Mouse (Mus musculus): ENCODE measurements around the gene Dok3. TPM values are rescaled to one million over a fixed set of nuclear protein-coding genes. Genes with fewer than 3 reads are reported as not detected.

Dok3 gene
- total and polyA plus RNA-seq, 3 experiments: 1.6 to 4.3 TPM; not detected in 1

DNA sequence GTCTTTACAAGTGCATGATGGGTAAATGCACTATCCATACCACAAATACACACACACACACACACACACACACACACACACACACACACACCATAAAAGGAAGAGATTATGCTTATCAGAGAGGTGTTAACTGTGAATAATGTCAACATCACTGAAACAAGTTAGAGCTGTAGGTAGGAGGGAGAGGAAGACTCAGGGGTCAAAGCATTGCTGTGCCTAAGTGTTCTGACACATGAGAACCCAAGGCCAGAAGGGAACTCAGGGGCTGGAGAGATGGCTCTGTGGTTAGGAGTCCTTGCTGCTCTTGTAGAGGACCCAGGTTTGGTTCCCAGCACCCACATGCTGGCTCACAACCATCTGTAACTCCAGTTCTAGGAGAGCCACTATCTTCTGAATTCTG, 49.2 kb downstream of the Dok3 start:
- H3K4me3 ChIP-seq (ENCODE audit: control insufficient read depth in 1 of 2, insufficient read depth in 1 of 2, low read depth in 2 of 2, low read length in 2 of 2): no peak overlapping the region
- H3K36me3 ChIP-seq (ENCODE audit: control insufficient read depth in 1 of 2, insufficient read depth in 2 of 2, low read length in 2 of 2): peaks cover 0 to 6% of the 10 kb centered on the region in 2 experiments; a peak in 2 of 4 replicates
- peaks cover 5 to 17% of the 10 kb centered on the region in 2 experiments; a peak in 3 of 4 replicates for H3K4me1 ChIP-seq (ENCODE audit: control insufficient read depth in 1 of 2, insufficient read depth in 2 of 2, low read length in 2 of 2)
- no peak overlapping the region for H3K9ac ChIP-seq (ENCODE audit: control insufficient read depth, low read depth, low read length, poor library complexity, severe bottlenecking)
- H3K9me3 ChIP-seq (replicated peaks; ENCODE audit: insufficient read depth, low read length): no peaks in the 10 kb centered on the region
- H3K27ac ChIP-seq (ENCODE audit: control insufficient read depth, low read depth, low read length): no peak overlapping the region
- no peaks in the 10 kb centered on the region for H3K79me2 ChIP-seq (ENCODE audit: control insufficient read depth, insufficient read depth, low read length, poor library complexity)
- DNase-seq (ENCODE audit: low read depth, low spot score): peak; percentile 53
- no peak for TF ChIP-seq SIN3A (IDR thresholded peaks at IDR 0.05; ENCODE audit: low read length)
- TF ChIP-seq GATA1 (IDR thresholded peaks at IDR 0.05; ENCODE audit: low read depth, low read length): 0 out of 2 replicates have a peak, but pooled peaks have one; percentile 13
- TF ChIP-seq TBP (IDR thresholded peaks at IDR 0.05; ENCODE audit: low read depth, low read length): peak; percentile 73
- peak in 1 of 2 experiments; percentile 33; a peak in 1 of 4 replicates for TF ChIP-seq EP300 (IDR thresholded peaks at IDR 0.05; ENCODE audit: low read depth in 1 of 2, low read length in 2 of 2)
- peak in 1 of 2 experiments; percentile 49; a peak in 2 of 4 replicates for TF ChIP-seq POLR2A (IDR thresholded peaks at IDR 0.05; ENCODE audit: control insufficient read depth in 1 of 2, insufficient read depth in 1 of 2, low read depth in 1 of 2, low read length in 2 of 2, poor library complexity in 1 of 2)
- 0 out of 2 replicates have a peak, but pooled peaks have one; percentile 5 for TF ChIP-seq ETS1 (IDR thresholded peaks at IDR 0.05; ENCODE audit: low read depth, low read length)
- H3K27me3 ChIP-seq (ENCODE audit: control insufficient read depth in 1 of 2, insufficient read depth in 2 of 2, low read length in 2 of 2): peaks cover 0 to 3% of the 10 kb centered on the region in 2 experiments; a peak in 3 of 4 replicates

DNA sequence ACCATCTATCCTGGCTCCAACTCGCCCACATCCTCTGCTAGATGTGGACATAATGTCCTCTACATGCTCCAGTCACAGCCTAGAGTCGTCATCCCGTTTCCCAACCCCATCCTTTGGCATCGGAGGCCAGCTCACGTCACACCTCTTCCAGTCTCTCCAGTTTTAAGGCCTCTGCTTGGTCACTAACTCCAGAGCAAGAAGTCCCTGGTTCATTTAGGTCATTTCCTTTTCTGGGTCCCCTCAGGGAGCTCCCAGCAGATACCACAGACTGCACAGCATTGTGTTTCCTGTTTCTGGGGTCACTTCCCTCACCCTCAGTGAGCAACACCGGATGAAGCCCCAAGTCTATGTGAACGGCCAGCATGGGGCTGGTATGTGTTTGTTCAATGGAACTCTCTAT, 50.1 kb downstream of the Dok3 start:
- Histone ChIP-seq H3K36me3 (ENCODE audit: control insufficient read depth in 1 of 2, insufficient read depth in 2 of 2, low read length in 2 of 2) (peaks cover 0 to 6% of the 10 kb centered on the region in 2 experiments; a peak in 2 of 4 replicates), H3K4me1 (ENCODE audit: control insufficient read depth in 1 of 2, insufficient read depth in 2 of 2, low read length in 2 of 2) (peaks cover 5 to 17% of the 10 kb centered on the region in 2 experiments; a peak in 3 of 4 replicates), H3K9ac (ENCODE audit: control insufficient read depth, low read depth, low read length, poor library complexity, severe bottlenecking) (0 out of 2 replicates have a peak overlapping the region, but pooled peaks have one; percentile 8), H3K4me3 (ENCODE audit: control insufficient read depth in 1 of 2, insufficient read depth in 1 of 2, low read depth in 2 of 2, low read length in 2 of 2) (no peak overlapping the region), H3K79me2 (ENCODE audit: control insufficient read depth, insufficient read depth, low read length, poor library complexity) (no peaks in the 10 kb centered on the region), H3K27ac (ENCODE audit: control insufficient read depth, low read depth, low read length) (peak overlapping the region; percentile 9; the same call in 1 of the 2 replicates), H3K27me3 (ENCODE audit: control insufficient read depth in 1 of 2, insufficient read depth in 2 of 2, low read length in 2 of 2) (no peaks in the 10 kb centered on the region; a peak in 1 of 4 replicates), H3K9me3 (replicated peaks; ENCODE audit: insufficient read depth, low read length) (no peaks in the 10 kb centered on the region)
- TF ChIP-seq MAZ (IDR thresholded peaks at IDR 0.05; ENCODE audit: low read depth, low read length): no peak
- no peak for TF ChIP-seq RAD21 (IDR thresholded peaks at IDR 0.05; ENCODE audit: low read depth, low read length)
- TF ChIP-seq MXI1 (IDR thresholded peaks at IDR 0.05; ENCODE audit: low read depth, low read length): no peak
- TF ChIP-seq EP300 (IDR thresholded peaks at IDR 0.05; ENCODE audit: low read depth in 1 of 2, low read length in 2 of 2): no peak
- no peak for TF ChIP-seq BHLHE40 (IDR thresholded peaks at IDR 0.05; ENCODE audit: borderline replicate concordance, low read depth, low read length)
- TF ChIP-seq JUND (IDR thresholded peaks at IDR 0.05; ENCODE audit: low read depth, low read length): no peak
- DNase-seq (ENCODE audit: low read depth, low spot score): peak; percentile 46

DNA sequence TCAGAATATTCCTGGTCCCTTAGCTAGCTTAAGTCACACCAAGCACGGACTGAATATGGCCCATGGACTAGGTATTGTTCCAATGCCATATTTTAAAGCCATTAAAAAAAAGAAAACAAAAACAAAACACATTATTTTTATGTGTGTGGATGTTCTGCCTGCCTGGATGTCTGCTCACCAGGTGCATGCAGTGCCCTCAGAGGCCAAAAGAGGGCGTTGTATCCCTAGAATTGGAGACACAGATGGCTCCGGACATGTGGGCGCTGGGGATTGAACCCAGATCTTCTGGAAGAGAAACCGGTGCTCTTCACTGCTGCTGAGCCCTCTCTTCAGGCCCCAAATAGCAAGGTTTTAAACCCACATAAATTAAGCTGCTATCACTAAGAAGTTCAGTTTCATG, 51.1 kb downstream of the Dok3 start:
- H3K27ac ChIP-seq (ENCODE audit: control insufficient read depth, low read depth, low read length): no peak overlapping the region
- peaks cover 0 to 6% of the 10 kb centered on the region in 2 experiments; a peak in 2 of 4 replicates for H3K36me3 ChIP-seq (ENCODE audit: control insufficient read depth in 1 of 2, insufficient read depth in 2 of 2, low read length in 2 of 2)
- H3K9me3 ChIP-seq (replicated peaks; ENCODE audit: insufficient read depth, low read length): no peaks in the 10 kb centered on the region
- no peak overlapping the region for H3K9ac ChIP-seq (ENCODE audit: control insufficient read depth, low read depth, low read length, poor library complexity, severe bottlenecking)
- DNase-seq (ENCODE audit: low read depth, low spot score): peak; percentile 77
- TF ChIP-seq NELFE (IDR thresholded peaks at IDR 0.05; ENCODE audit: low read depth, low read length): no peak
- no peak for TF ChIP-seq E2F4 (IDR thresholded peaks at IDR 0.05; ENCODE audit: borderline replicate concordance, low read depth, low read length)
- TF ChIP-seq ELF1 (IDR thresholded peaks at IDR 0.05; ENCODE audit: low read depth, low read length): no peak
- TF ChIP-seq TAL1 (IDR thresholded peaks at IDR 0.05; ENCODE audit: low read length): no peak
- TF ChIP-seq MXI1 (IDR thresholded peaks at IDR 0.05; ENCODE audit: low read depth, low read length): no peak; the same call in 1 of the 2 replicates
- 0 out of 2 replicates have a peak, but pooled peaks have one; percentile 26 for TF ChIP-seq TBP (IDR thresholded peaks at IDR 0.05; ENCODE audit: low read depth, low read length)
- 0 out of 2 replicates have a peak, but pooled peaks have one; percentile 47 for TF ChIP-seq MYC (IDR thresholded peaks at IDR 0.05; ENCODE audit: low read depth, low read length)
- TF ChIP-seq SMC3 (IDR thresholded peaks at IDR 0.05; ENCODE audit: low read depth, low read length): peak; percentile 79
- peak; percentile 93 for TF ChIP-seq RAD21 (IDR thresholded peaks at IDR 0.05; ENCODE audit: low read depth, low read length)
- TF ChIP-seq POLR2AphosphoS2 (IDR thresholded peaks at IDR 0.05; ENCODE audit: low read length): no peak
- TF ChIP-seq CTCF (IDR thresholded peaks at IDR 0.05 in 2 of 3, conservative IDR thresholded peaks at IDR 0.05 in 1 of 3; ENCODE audit: control insufficient read depth in 1 of 3, insufficient read depth in 1 of 3, low read depth in 2 of 3, low read length in 3 of 3, poor library complexity in 1 of 3, severe bottlenecking in 1 of 3): peak; percentile 86 to 97 (median 89)
- no peak for TF ChIP-seq USF1 (IDR thresholded peaks at IDR 0.05; ENCODE audit: low read depth, low read length)
- TF ChIP-seq ZC3H11A (IDR thresholded peaks at IDR 0.05; ENCODE audit: low read depth, low read length): peak; percentile 87
- TF ChIP-seq MYB (IDR thresholded peaks at IDR 0.05; ENCODE audit: low read depth, low read length): no peak
- TF ChIP-seq POLR2AphosphoS5 (IDR thresholded peaks at IDR 0.05; ENCODE audit: borderline replicate concordance, low read depth, low read length): no peak
- no peak for TF ChIP-seq ZNF384 (IDR thresholded peaks at IDR 0.05; ENCODE audit: low read depth, low read length)
- no peak for TF ChIP-seq ZMIZ1 (IDR thresholded peaks at IDR 0.05; ENCODE audit: low read depth, low read length)
- no peak for TF ChIP-seq HCFC1 (IDR thresholded peaks at IDR 0.05; ENCODE audit: low read depth, low read length)
- no peaks in the 10 kb centered on the region for H3K27me3 ChIP-seq (ENCODE audit: control insufficient read depth in 1 of 2, insufficient read depth in 2 of 2, low read length in 2 of 2)
- no peaks in the 10 kb centered on the region for H3K79me2 ChIP-seq (ENCODE audit: control insufficient read depth, insufficient read depth, low read length, poor library complexity)
- peaks cover 5 to 17% of the 10 kb centered on the region in 2 experiments; a peak in 3 of 4 replicates for H3K4me1 ChIP-seq (ENCODE audit: control insufficient read depth in 1 of 2, insufficient read depth in 2 of 2, low read length in 2 of 2)
- H3K4me3 ChIP-seq (ENCODE audit: control insufficient read depth in 1 of 2, insufficient read depth in 1 of 2, low read depth in 2 of 2, low read length in 2 of 2): no peak overlapping the region

Measured in MEL (cell line).